Mouse (Mus musculus): ENCODE measurements around the gene Prmt2. TPM values are rescaled to one million over a fixed set of nuclear protein-coding genes. Genes with fewer than 3 reads are reported as not detected.

The Prmt2 gene
- 21.2 and 21.6 TPM in 2 replicates for polyA plus RNA-seq (2014; fragmentation: Nextera tagmentation; extraction: Ambion mirVana)

DNA sequence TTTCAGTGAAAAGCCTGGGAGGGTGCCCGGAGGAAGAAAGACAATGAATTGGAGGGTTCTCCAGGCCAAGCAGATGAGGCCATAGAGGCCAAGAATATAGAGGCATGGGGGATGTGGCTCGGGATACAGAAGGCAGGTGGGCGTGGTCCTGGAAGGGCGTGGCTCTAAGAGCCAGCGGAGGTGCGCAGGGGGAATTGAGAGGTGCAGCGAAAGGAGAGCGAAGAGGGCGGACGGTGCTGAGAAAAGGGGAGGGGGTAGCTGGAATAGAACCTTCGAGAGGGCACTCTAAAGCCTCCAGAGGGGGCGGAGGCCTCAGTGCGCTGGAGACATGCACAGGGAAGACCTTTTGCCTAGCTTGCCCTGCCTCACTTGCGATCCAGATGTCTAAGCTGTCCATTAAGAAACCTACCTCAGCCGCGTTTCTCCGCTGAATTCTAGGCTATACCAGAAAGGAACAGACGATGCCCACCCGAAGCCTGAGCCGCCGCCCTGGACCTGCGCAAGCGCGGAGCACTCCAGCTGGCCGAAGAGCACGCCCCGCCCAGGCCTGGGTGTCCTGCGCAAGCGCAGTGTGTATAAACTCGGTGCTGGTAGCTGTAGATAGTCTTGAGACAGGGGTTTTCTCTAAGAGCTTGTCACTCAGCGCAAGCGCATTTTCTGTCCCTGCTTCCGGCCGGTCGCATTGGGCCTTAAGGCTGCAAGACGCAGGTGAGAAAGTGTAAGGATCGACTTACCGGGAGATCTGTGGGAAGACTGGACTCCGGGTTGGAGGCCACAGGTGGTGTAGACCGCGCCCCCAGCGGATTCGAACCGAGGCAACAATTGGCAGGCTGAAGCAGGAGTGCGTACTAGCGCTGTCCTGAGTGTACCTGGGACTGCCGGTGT lies at the start of gene Prmt2:
Prmt2 (minus strand) TSS at position 525 of the 885 bp plus-strand sequence.
- peak within 1 kb of the TSS; percentile 73 for H3K9ac ChIP-seq (ENCODE audit: low read depth, low read length)
- WGBS = 1% methylated on average over 46 of the region's 47 CpGs

DNA sequence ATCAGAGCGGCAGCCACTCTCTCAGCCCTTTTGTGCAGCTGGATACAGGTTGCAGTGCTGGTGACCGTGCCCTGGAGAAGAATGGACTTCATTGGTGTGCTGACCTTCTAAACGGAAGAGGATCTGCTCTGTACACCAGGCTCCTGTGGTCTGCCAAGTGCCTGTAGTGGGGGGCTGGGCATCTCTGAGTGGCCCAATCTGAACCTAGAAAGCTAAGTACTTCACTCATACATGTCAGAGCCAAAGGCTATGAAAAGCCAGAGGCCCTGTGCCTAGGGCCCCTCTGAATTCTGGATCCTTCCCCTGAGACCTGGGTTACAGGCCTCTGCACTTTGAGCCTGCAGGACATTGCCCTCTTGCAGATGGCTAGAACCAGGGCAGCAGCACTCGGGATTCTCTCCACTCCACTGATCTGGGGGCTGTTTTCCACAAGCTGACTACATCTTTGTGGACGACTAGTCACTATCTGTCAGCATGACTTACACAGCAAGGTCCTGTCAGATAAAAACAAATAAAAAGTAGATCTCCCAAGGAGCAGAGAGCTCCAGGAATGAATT lies 41.0 kb upstream of the Prmt2 start:
- Histone ChIP-seq H3K36me3 (ENCODE audit: control insufficient read depth, insufficient read depth, low read length) (peaks cover 6% of the 10 kb centered on the region; the same call in 1 of the 2 replicates), H3K27ac (ENCODE audit: low read depth, low read length) (no peak overlapping the region), H3K9me3 (ENCODE audit: control insufficient read depth, low read length) (no peaks in the 10 kb centered on the region), H3K9ac (ENCODE audit: low read depth, low read length) (no peak overlapping the region), H3K4me1 (replicated peaks; ENCODE audit: control insufficient read depth, insufficient read depth, low read length) (no peaks in the 10 kb centered on the region), H3K4me2 (no peak overlapping the region), H3K27me3 (replicated peaks; ENCODE audit: control insufficient read depth, insufficient read depth, low read length) (no peaks in the 10 kb centered on the region), H3K4me3 (ENCODE audit: low read depth, low read length) (no peak overlapping the region)
- WGBS = 75% methylated on average over 5 of the region's 5 CpGs
- no peak for DNase-seq (ENCODE audit: low spot score)
- ATAC-seq (replicated peaks; ENCODE audit: low FRiP score) = no peak

More for the DNA sequence above, at the start of gene Prmt2:
- Histone ChIP-seq H3K27me3 (replicated peaks; ENCODE audit: control insufficient read depth, insufficient read depth, low read length) (no peaks in the 10 kb centered on the region), H3K27ac (ENCODE audit: low read depth, low read length) (peak within 1 kb of the TSS; percentile 63; the same call in 1 of the 2 replicates), H3K4me3 (ENCODE audit: low read depth, low read length) (peak within 1 kb of the TSS; percentile 64), H3K4me1 (replicated peaks; ENCODE audit: control insufficient read depth, insufficient read depth, low read length) (no peaks in the 10 kb centered on the region), H3K36me3 (ENCODE audit: control insufficient read depth, insufficient read depth, low read length) (no peaks in the 10 kb centered on the region), H3K4me2 (peak within 1 kb of the TSS; percentile 95), H3K9me3 (ENCODE audit: control insufficient read depth, low read length) (no peaks in the 10 kb centered on the region)
- ATAC-seq (replicated peaks; ENCODE audit: low FRiP score) (peak; percentile 99), DNase-seq (ENCODE audit: low spot score) (peak; percentile 87)

DNA sequence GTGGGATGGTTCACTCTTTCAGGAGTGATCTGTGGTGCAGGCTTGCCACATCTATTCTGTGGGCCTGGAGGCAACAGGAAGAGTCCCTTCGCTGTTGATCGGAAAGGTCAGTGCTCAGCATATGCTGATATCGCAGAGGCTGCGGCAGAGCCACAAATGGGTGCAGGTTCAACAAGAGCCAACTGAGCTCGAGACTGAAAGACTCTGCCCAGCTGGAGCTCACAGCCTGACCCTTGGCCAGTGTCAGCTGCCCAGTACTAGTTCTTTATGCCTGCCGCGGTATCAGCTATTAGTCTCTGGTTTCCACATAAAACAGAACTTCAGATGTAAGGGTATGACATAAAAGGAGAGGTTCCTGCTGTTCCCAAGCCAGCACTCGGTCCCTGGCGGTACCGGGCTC lies 37.6 kb upstream of the Prmt2 start:
- Histone ChIP-seq H3K4me1 (replicated peaks; ENCODE audit: control insufficient read depth, insufficient read depth, low read length) (no peaks in the 10 kb centered on the region), H3K27me3 (replicated peaks; ENCODE audit: control insufficient read depth, insufficient read depth, low read length) (no peaks in the 10 kb centered on the region), H3K9me3 (ENCODE audit: control insufficient read depth, low read length) (no peaks in the 10 kb centered on the region), H3K4me2 (no peak overlapping the region), H3K27ac (ENCODE audit: low read depth, low read length) (no peak overlapping the region), H3K4me3 (ENCODE audit: low read depth, low read length) (no peak overlapping the region), H3K9ac (ENCODE audit: low read depth, low read length) (no peak overlapping the region), H3K36me3 (ENCODE audit: control insufficient read depth, insufficient read depth, low read length) (peaks cover 3% of the 10 kb centered on the region; the same call in 1 of the 2 replicates)
- ATAC-seq (replicated peaks; ENCODE audit: low FRiP score) (no peak), DNase-seq (ENCODE audit: low spot score) (no peak)
- WGBS = 75% methylated on average over 10 of the region's 10 CpGs

DNA sequence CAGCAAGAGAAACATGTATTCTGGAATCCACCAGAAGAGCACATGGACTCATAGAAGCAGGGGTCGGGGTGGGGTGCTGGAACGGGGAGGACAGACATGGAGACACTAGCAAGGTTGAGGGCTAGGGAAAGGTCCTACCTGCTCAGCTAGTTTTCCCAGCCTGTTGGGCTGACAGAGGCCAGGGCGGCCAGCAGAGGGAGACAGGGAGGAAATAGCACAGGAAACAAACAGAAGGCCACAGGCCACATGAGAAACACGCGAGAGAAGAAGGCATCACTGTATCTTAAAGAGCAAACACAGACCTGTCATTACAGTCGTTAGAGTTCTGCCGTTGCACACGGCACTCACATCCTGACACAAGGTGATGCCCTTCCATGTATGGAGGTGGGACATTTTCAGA lies 33.6 kb upstream of the Prmt2 start:
- Histone ChIP-seq H3K27me3 (replicated peaks; ENCODE audit: control insufficient read depth, insufficient read depth, low read length) (no peaks in the 10 kb centered on the region), H3K9me3 (ENCODE audit: control insufficient read depth, low read length) (no peaks in the 10 kb centered on the region), H3K4me2 (no peak overlapping the region), H3K4me3 (ENCODE audit: low read depth, low read length) (no peak overlapping the region), H3K4me1 (replicated peaks; ENCODE audit: control insufficient read depth, insufficient read depth, low read length) (no peaks in the 10 kb centered on the region), H3K9ac (ENCODE audit: low read depth, low read length) (no peak overlapping the region), H3K27ac (ENCODE audit: low read depth, low read length) (no peak overlapping the region), H3K36me3 (ENCODE audit: control insufficient read depth, insufficient read depth, low read length) (no peaks in the 10 kb centered on the region; the same call in 1 of the 2 replicates)
- DNase-seq (ENCODE audit: low spot score) (no peak), ATAC-seq (replicated peaks; ENCODE audit: low FRiP score) (no peak)
- 41% methylated on average over 8 of the region's 8 CpGs for WGBS

DNA sequence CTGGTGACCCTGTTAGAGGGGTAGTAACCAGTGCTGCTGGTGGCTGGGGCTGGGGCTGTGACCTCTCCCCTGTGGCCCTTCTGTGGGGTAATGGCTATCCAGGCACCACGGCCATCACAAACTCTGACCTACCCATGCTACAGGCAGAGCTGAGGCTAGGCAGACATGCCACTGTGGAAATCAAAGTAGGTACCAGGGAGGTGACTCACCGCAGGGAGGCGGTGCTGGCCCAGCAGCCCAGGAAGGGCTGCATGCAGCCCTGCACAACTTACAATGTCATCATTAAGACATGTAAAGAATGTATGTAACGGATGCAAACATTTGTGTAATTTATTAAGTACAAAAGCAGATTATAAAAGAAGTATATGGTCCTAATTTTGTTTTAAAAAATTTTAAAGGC lies 24.8 kb upstream of the Prmt2 start:
- H3K4me1 ChIP-seq (replicated peaks; ENCODE audit: control insufficient read depth, insufficient read depth, low read length) = no peaks in the 10 kb centered on the region
- H3K36me3 ChIP-seq (ENCODE audit: control insufficient read depth, insufficient read depth, low read length) = 0 out of 2 replicates have a peak, but pooled peaks cover 2% of the 10 kb centered on the region
- no peak overlapping the region for H3K9ac ChIP-seq (ENCODE audit: low read depth, low read length)
- no peak overlapping the region for H3K4me2 ChIP-seq
- H3K27me3 ChIP-seq (replicated peaks; ENCODE audit: control insufficient read depth, insufficient read depth, low read length) = no peaks in the 10 kb centered on the region
- ATAC-seq (replicated peaks; ENCODE audit: low FRiP score) = no peak
- H3K27ac ChIP-seq (ENCODE audit: low read depth, low read length) = no peak overlapping the region
- no peak for DNase-seq (ENCODE audit: low spot score)
- H3K9me3 ChIP-seq (ENCODE audit: control insufficient read depth, low read length) = no peaks in the 10 kb centered on the region
- no peak overlapping the region for H3K4me3 ChIP-seq (ENCODE audit: low read depth, low read length)
- 73% methylated on average over 4 of the region's 4 CpGs for WGBS

DNA sequence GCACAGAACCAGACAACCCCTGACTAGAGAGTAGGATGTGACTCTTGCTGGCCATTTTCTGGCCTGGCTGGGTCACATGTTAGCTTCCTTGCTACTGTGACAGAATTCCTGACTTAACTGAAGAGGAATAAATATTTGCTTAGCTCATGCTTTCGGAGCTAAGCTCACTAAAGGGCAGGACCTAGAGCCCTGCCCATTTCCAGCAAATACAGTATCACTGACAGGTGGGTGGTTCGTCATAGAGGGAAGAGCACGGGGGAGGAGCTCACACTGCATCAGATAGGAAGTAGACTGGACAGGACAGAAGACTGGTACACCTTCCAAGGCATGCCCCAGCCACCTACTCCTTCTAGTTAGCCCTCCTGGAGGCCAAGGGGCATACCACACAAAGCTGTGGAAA lies 23.8 kb upstream of the Prmt2 start:
- WGBS = 55% methylated on average over 3 of the region's 3 CpGs
- H3K9me3 ChIP-seq (ENCODE audit: control insufficient read depth, low read length) = no peaks in the 10 kb centered on the region
- H3K27ac ChIP-seq (ENCODE audit: low read depth, low read length) = no peak overlapping the region
- no peak overlapping the region for H3K9ac ChIP-seq (ENCODE audit: low read depth, low read length)
- DNase-seq (ENCODE audit: low spot score) = no peak
- H3K4me2 ChIP-seq = no peak overlapping the region
- H3K27me3 ChIP-seq (replicated peaks; ENCODE audit: control insufficient read depth, insufficient read depth, low read length) = no peaks in the 10 kb centered on the region
- H3K4me1 ChIP-seq (replicated peaks; ENCODE audit: control insufficient read depth, insufficient read depth, low read length) = no peaks in the 10 kb centered on the region
- H3K36me3 ChIP-seq (ENCODE audit: control insufficient read depth, insufficient read depth, low read length) = 0 out of 2 replicates have a peak, but pooled peaks cover 2% of the 10 kb centered on the region
- ATAC-seq (replicated peaks; ENCODE audit: low FRiP score) = peak; percentile 47; the same call in 1 of the 2 replicates
- H3K4me3 ChIP-seq (ENCODE audit: low read depth, low read length) = no peak overlapping the region

DNA sequence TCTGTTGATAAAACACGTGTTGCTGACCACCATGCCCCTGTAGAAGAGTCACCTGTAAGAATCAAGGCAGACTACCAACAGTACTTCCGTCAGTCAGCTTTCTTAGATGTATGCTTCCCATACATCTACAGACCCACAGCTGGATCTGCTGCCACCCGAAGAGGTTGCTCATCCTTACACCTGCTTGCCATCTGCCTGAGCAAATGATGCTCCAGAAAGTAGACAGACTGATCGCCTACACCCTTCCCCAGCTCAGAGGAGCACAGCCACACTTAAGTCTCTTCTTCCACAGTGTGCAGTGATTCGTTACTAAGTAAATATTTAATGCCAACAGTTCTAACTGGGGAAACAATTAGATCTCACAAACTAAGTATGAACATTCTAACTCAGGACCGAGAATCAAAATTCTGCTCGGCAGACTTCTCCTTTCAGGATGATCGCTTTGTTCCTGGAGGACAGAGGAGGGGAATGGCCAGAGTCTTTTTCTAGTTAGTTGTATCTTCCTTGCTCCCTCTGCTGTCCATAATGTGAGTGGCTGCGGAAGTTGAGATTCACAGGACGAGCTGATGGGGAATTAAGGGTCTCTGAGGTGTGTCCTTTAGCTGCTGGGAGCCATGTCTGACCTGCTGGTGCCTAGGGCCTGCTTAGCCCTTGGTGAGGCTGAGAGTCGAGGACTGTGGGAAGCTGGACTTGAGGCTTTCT lies 22.8 kb upstream of the Prmt2 start:
- H3K9me3 ChIP-seq (ENCODE audit: control insufficient read depth, low read length) = no peaks in the 10 kb centered on the region
- no peaks in the 10 kb centered on the region for H3K36me3 ChIP-seq (ENCODE audit: control insufficient read depth, insufficient read depth, low read length)
- H3K4me3 ChIP-seq (ENCODE audit: low read depth, low read length) = no peak overlapping the region
- 61% methylated on average over 11 of the region's 11 CpGs for WGBS
- H3K27me3 ChIP-seq (replicated peaks; ENCODE audit: control insufficient read depth, insufficient read depth, low read length) = no peaks in the 10 kb centered on the region
- H3K4me1 ChIP-seq (replicated peaks; ENCODE audit: control insufficient read depth, insufficient read depth, low read length) = no peaks in the 10 kb centered on the region
- H3K27ac ChIP-seq (ENCODE audit: low read depth, low read length) = no peak overlapping the region
- no peak for ATAC-seq (replicated peaks; ENCODE audit: low FRiP score)
- H3K9ac ChIP-seq (ENCODE audit: low read depth, low read length) = no peak overlapping the region
- no peak overlapping the region for H3K4me2 ChIP-seq
- no peak for DNase-seq (ENCODE audit: low spot score)

DNA sequence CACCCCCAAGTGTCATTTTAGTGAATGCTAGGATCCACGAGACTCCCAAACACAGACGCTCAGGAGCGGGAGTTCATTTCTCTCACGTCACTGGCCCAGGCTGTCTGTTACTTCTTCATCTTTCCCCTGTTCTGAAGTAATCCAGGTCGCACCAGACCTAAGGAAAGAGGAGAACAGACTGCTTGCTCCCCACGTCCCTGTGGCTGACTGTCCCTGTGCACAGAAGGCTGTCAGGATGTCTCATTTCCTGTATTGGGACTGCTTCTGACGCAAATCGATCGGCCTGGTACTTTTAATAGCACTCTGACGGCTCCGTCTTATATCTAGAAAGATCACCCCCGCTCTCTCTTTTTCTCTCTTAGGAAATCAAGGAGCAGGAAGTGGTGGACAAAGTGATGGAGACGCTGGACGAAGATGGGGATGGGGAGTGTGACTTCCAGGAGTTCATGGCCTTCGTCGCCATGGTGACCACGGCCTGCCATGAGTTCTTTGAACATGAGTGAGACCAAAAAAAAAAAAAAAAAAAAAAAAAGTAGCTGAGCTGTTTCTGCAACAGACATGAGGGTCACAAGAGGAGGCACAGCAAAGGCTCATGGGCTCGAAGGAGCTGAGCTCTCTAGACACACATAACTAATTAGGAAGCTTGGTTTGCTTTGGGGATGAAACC lies 22.0 kb upstream of the Prmt2 start:
- ATAC-seq (replicated peaks; ENCODE audit: low FRiP score) = no peak
- H3K27ac ChIP-seq (ENCODE audit: low read depth, low read length) = no peak overlapping the region
- 64% methylated on average over 18 of the region's 18 CpGs for WGBS
- no peaks in the 10 kb centered on the region for H3K36me3 ChIP-seq (ENCODE audit: control insufficient read depth, insufficient read depth, low read length)
- DNase-seq (ENCODE audit: low spot score) = no peak
- no peak overlapping the region for H3K4me2 ChIP-seq
- H3K4me3 ChIP-seq (ENCODE audit: low read depth, low read length) = no peak overlapping the region
- H3K9ac ChIP-seq (ENCODE audit: low read depth, low read length) = no peak overlapping the region
- H3K27me3 ChIP-seq (replicated peaks; ENCODE audit: control insufficient read depth, insufficient read depth, low read length) = no peaks in the 10 kb centered on the region
- no peaks in the 10 kb centered on the region for H3K4me1 ChIP-seq (replicated peaks; ENCODE audit: control insufficient read depth, insufficient read depth, low read length)
- H3K9me3 ChIP-seq (ENCODE audit: control insufficient read depth, low read length) = no peaks in the 10 kb centered on the region
